Mouse (Mus musculus) kidney, embryonic 14.5 days (tissue): ENCODE results near the gene Snrpf. TPM values are rescaled to one million over a fixed set of nuclear protein-coding genes. Genes with fewer than 3 reads are reported as not detected.
A peak's percentile ranks its signal among the peaks of the same experiment; 100 is the strongest.

Experiments
- ATAC-seq: fragments of 200-750 bp; cut with Nextera tagmentation; 2 replicates; pipeline ENCODE4 v1.8.0; 2017; ENCODE audit warnings: moderate number of reproducible peaks, mild to moderate bottlenecking, moderate TSS enrichment, moderate library complexity; ENCODE audit not compliant: low FRiP score, low TSS enrichment
- H3K27ac ChIP-seq: fragments of 300-500 bp; sonication (generic); 2 replicates; pipeline ENCODE4 v1.5.1; 2014; ENCODE audit warnings: low read depth, mild to moderate bottlenecking, low read length, moderate library complexity, mixed read lengths
- H3K27me3 ChIP-seq: fragments of 300-500 bp; sonication (generic); 2 replicates; pipeline ENCODE4 v1.6.1; 2014; ENCODE audit warnings: mild to moderate bottlenecking, low read length; ENCODE audit not compliant: control insufficient read depth, insufficient read depth
- H3K36me3 ChIP-seq: fragments of 300-500 bp; sonication (generic); 2 replicates; pipeline ENCODE4 v1.6.1; 2014; ENCODE audit warnings: low read length, mixed read lengths; ENCODE audit not compliant: control insufficient read depth, insufficient read depth
- H3K4me1 ChIP-seq: fragments of 300-500 bp; sonication (generic); 2 replicates; pipeline ENCODE4 v1.6.1; 2014; ENCODE audit warnings: low read length, mixed read lengths; ENCODE audit not compliant: control insufficient read depth, insufficient read depth
- H3K4me2 ChIP-seq: fragments of 300-500 bp; sonication (generic); replicated peaks from 2 replicates; pipeline ENCODE4 v1.6.1; 2014; ENCODE audit warnings: low read depth, mild to moderate bottlenecking, low read length
- H3K4me3 ChIP-seq: fragments of 300-500 bp; sonication (generic); 2 replicates; pipeline ENCODE4 v1.5.1; 2014; ENCODE audit warnings: mild to moderate bottlenecking, low read length
- H3K9ac ChIP-seq: fragments of 300-500 bp; sonication (generic); 2 replicates; pipeline ENCODE4 v1.6.1; 2014; ENCODE audit warnings: low read depth, mild to moderate bottlenecking, low read length, moderate library complexity
- H3K9me3 ChIP-seq: fragments of 300-500 bp; sonication (generic); 2 replicates; pipeline ENCODE4 v1.6.1; 2016; ENCODE audit warnings: low read length; ENCODE audit not compliant: control insufficient read depth
- WGBS: fragments of 180-500 bp; shearing (Covaris S2); extraction: QIAGEN DNeasy Blood & Tissue Kit; methylation state at CpG from one replicate; pipeline ENCODE4 v1.1.7; 2014; 5-methylcytosine and 5-hydroxymethylcytosine counted together
- polyA plus RNA-seq: library from polyadenylated mRNA; unstranded; fragments of >200 nt; fragmentation: Nextera tagmentation; extraction: Ambion mirVana; gene quantifications from 2 replicates; pipeline ENCODE4 v1.2.1, GENCODE M21; 2014

The Snrpf gene
- 166 and 226 TPM in 2 replicates for polyA plus RNA-seq

- peaks cover 11% of the 10 kb centered on the region for H3K4me1 ChIP-seq
- H3K36me3 ChIP-seq, result peaks cover 20% of the 10 kb centered on the region
- H3K9me3 ChIP-seq, result no peaks in the 10 kb centered on the region
- H3K27ac ChIP-seq, result peak within 1 kb of the TSS; percentile 30; the same call in 1 of the 2 replicates
- peak within 1 kb of the TSS; percentile 80 for H3K4me2 ChIP-seq
- WGBS, result under 1% methylated on average over 52 of the region's 63 CpGs
- peak within 1 kb of the TSS; percentile 82 for H3K4me3 ChIP-seq
- ATAC-seq, result peak; percentile 92
- H3K9ac ChIP-seq, result peak within 1 kb of the TSS; percentile 73
- no peaks in the 10 kb centered on the region for H3K27me3 ChIP-seq
Observed at GRCm38 (mm10) chr10:93589281-93589848, at the start of gene Snrpf. Gene Snrpf, minus strand, starts transcription at chr10:93589706.

GRCm38 (mm10) chr10:93635941-93636340 lies 46.4 kb upstream of the Snrpf start:
- H3K4me2 ChIP-seq, result no peak overlapping the region
- ATAC-seq, result no peak
- peaks cover 13% of the 10 kb centered on the region for H3K27me3 ChIP-seq
- 52% methylated on average over 9 of the region's 9 CpGs for WGBS
- H3K9ac ChIP-seq, result no peak overlapping the region
- no peak overlapping the region for H3K4me3 ChIP-seq
- peaks cover 5% of the 10 kb centered on the region; the same call in 1 of the 2 replicates for H3K4me1 ChIP-seq
- H3K36me3 ChIP-seq, result no peaks in the 10 kb centered on the region
- H3K27ac ChIP-seq, result no peak overlapping the region
- H3K9me3 ChIP-seq, result no peaks in the 10 kb centered on the region

GRCm38 (mm10) chr10:93633971-93634370 lies 44.5 kb upstream of the Snrpf start:
- no peaks in the 10 kb centered on the region for H3K4me1 ChIP-seq
- H3K27ac ChIP-seq, result no peak overlapping the region
- no peak for ATAC-seq
- H3K4me3 ChIP-seq, result no peak overlapping the region
- H3K4me2 ChIP-seq, result no peak overlapping the region
- no peaks in the 10 kb centered on the region for H3K9me3 ChIP-seq
- no peak overlapping the region for H3K9ac ChIP-seq
- no peaks in the 10 kb centered on the region for H3K36me3 ChIP-seq
- H3K27me3 ChIP-seq, result 0 out of 2 replicates have a peak, but pooled peaks cover 5% of the 10 kb centered on the region
- WGBS, result 86% methylated on average over 2 of the region's 2 CpGs

- no peak overlapping the region for H3K4me3 ChIP-seq
- 87% methylated on average over 5 of the region's 5 CpGs for WGBS
- ATAC-seq, result no peak
- H3K27me3 ChIP-seq, result 0 out of 2 replicates have a peak, but pooled peaks cover 5% of the 10 kb centered on the region
- no peak overlapping the region for H3K4me2 ChIP-seq
- no peaks in the 10 kb centered on the region for H3K36me3 ChIP-seq
- no peaks in the 10 kb centered on the region for H3K9me3 ChIP-seq
- H3K4me1 ChIP-seq, result no peaks in the 10 kb centered on the region
- no peak overlapping the region for H3K9ac ChIP-seq
- no peak overlapping the region for H3K27ac ChIP-seq
Observed at GRCm38 (mm10) chr10:93633563-93633962, 44.1 kb upstream of the Snrpf start.

GRCm38 (mm10) chr10:93632086-93632485 lies 42.6 kb upstream of the Snrpf start:
- 67% methylated on average over 4 of the region's 4 CpGs for WGBS
- Histone ChIP-seq H3K36me3 (no peaks in the 10 kb centered on the region), H3K9ac (no peak overlapping the region), H3K4me2 (no peak overlapping the region), H3K27ac (no peak overlapping the region), H3K27me3 (no peaks in the 10 kb centered on the region), H3K9me3 (no peaks in the 10 kb centered on the region), H3K4me3 (no peak overlapping the region), H3K4me1 (no peaks in the 10 kb centered on the region)
- ATAC-seq, result no peak

- ATAC-seq, result no peak
- H3K4me2 ChIP-seq, result no peak overlapping the region
- 80% methylated on average over 5 of the region's 5 CpGs for WGBS
- no peaks in the 10 kb centered on the region for H3K9me3 ChIP-seq
- H3K4me1 ChIP-seq, result no peaks in the 10 kb centered on the region
- H3K36me3 ChIP-seq, result no peaks in the 10 kb centered on the region
- no peak overlapping the region for H3K9ac ChIP-seq
- no peak overlapping the region for H3K4me3 ChIP-seq
- no peak overlapping the region for H3K27ac ChIP-seq
- no peaks in the 10 kb centered on the region for H3K27me3 ChIP-seq
Observed at GRCm38 (mm10) chr10:93630310-93630709, 40.8 kb upstream of the Snrpf start.

- WGBS, result 59% methylated on average over 10 of the region's 10 CpGs
- H3K9me3 ChIP-seq, result no peaks in the 10 kb centered on the region
- H3K4me3 ChIP-seq, result no peak overlapping the region
- no peaks in the 10 kb centered on the region for H3K27me3 ChIP-seq
- H3K9ac ChIP-seq, result no peak overlapping the region
- H3K27ac ChIP-seq, result no peak overlapping the region
- H3K36me3 ChIP-seq, result no peaks in the 10 kb centered on the region
- no peak for ATAC-seq
- H3K4me2 ChIP-seq, result 0 out of 2 replicates have a peak overlapping the region, but pooled peaks have one; percentile 21
- 0 out of 2 replicates have a peak, but pooled peaks cover 7% of the 10 kb centered on the region for H3K4me1 ChIP-seq
Observed at GRCm38 (mm10) chr10:93624151-93624550, 34.6 kb upstream of the Snrpf start.

- Histone ChIP-seq H3K4me2 (0 out of 2 replicates have a peak overlapping the region, but pooled peaks have one; percentile 21), H3K36me3 (no peaks in the 10 kb centered on the region), H3K9ac (no peak overlapping the region), H3K9me3 (no peaks in the 10 kb centered on the region), H3K27ac (no peak overlapping the region), H3K4me3 (no peak overlapping the region), H3K27me3 (no peaks in the 10 kb centered on the region), H3K4me1 (0 out of 2 replicates have a peak, but pooled peaks cover 7% of the 10 kb centered on the region)
- ATAC-seq, result peak; percentile 79; the same call in 1 of the 2 replicates
- WGBS, result 7% methylated on average over 9 of the region's 9 CpGs
Observed at GRCm38 (mm10) chr10:93623725-93624124, 34.2 kb upstream of the Snrpf start.

GRCm38 (mm10) chr10:93620438-93621179 lies 31.1 kb upstream of the Snrpf start:
- no peak for ATAC-seq
- 73% methylated on average over 7 of the region's 7 CpGs for WGBS
- 0 out of 2 replicates have a peak, but pooled peaks cover 7% of the 10 kb centered on the region for H3K4me1 ChIP-seq
- no peak overlapping the region for H3K9ac ChIP-seq
- no peak overlapping the region for H3K4me2 ChIP-seq
- no peaks in the 10 kb centered on the region for H3K9me3 ChIP-seq
- no peaks in the 10 kb centered on the region for H3K27me3 ChIP-seq
- H3K36me3 ChIP-seq, result no peaks in the 10 kb centered on the region
- H3K27ac ChIP-seq, result no peak overlapping the region
- no peak overlapping the region for H3K4me3 ChIP-seq
